Mouse (Mus musculus) gastrocnemius, postnatal 14 days (tissue): ENCODE data around the gene Bphl. TPM values are rescaled to one million over a fixed set of nuclear protein-coding genes. Genes with fewer than 3 reads are reported as not detected.
"Not testable (repeated sequence)": the region's sequence is repeated elsewhere in the genome, so short reads cannot be mapped to it uniquely, and the experiment has no call there.

ENCODE experiments used
- DNase-seq: peaks from one replicate; pipeline ENCODE4 v3.0.0; 2021; ENCODE audit warnings: mixed read lengths
- intact Hi-C: fragments of 180-260 bp; cut with DNase I; formaldehyde crosslinking; loops from one replicate; pipeline ENCODE4 v1.15.1; 2025; ENCODE audit warnings: low total_unique reads
- total RNA-seq, 2 experiments: library from RNA; stranded (reverse); gene quantifications; 2 replicates each; pipeline ENCODE4 v1.2.3; 2021

The Bphl gene
- total RNA-seq, 2 experiments from 2014 or later: 22.7 to 26.7 TPM

GRCm38 (mm10) chr13:34046421-34047012, 9.1 kb downstream of the Bphl start:
- intact Hi-C loops: loop anchor here (10.0 kb wide), 1 partner anchor 588 kb away; no protein-coding TSS in a partner anchor

GRCm38 (mm10) chr13:34047526-34047925, 10.1 kb downstream of the Bphl start:
- no peak for DNase-seq
- intact Hi-C loops: loop anchor here (10.0 kb wide), 1 partner anchor 587 kb away; no protein-coding TSS in a partner anchor

More at GRCm38 (mm10) chr13:34046421-34047012, 9.1 kb downstream of the Bphl start:
- peak; percentile 87 for DNase-seq

- no peak for DNase-seq
- intact Hi-C loops: no loop called here
These were observed 13.1 kb downstream of the Bphl start for GRCm38 (mm10) chr13:34050479-34050878.

- intact Hi-C loops: no loop called here
These were observed 14.3 kb downstream of the Bphl start for GRCm38 (mm10) chr13:34051692-34052091.

GRCm38 (mm10) chr13:34053673-34054282, 16.4 kb downstream of the Bphl start:
- intact Hi-C loops: no loop called here
- no peak for DNase-seq

More at GRCm38 (mm10) chr13:34051692-34052091, 14.3 kb downstream of the Bphl start:
- no peak for DNase-seq

- DNase-seq: no peak
- intact Hi-C loops: no loop called here
These were observed 17.0 kb downstream of the Bphl start for GRCm38 (mm10) chr13:34054391-34054790.

- intact Hi-C loops: no loop called here
- DNase-seq: no peak
These were observed 17.6 kb downstream of the Bphl start for GRCm38 (mm10) chr13:34054983-34055382.

GRCm38 (mm10) chr13:34057252-34057651, 19.9 kb downstream of the Bphl start:
- intact Hi-C loops: no loop called here
- no peak for DNase-seq

GRCm38 (mm10) chr13:34060061-34060460, 22.7 kb downstream of the Bphl start:
- intact Hi-C loops: no loop called here
- no peak for DNase-seq

GRCm38 (mm10) chr13:34062466-34062865, 25.1 kb downstream of the Bphl start:
- intact Hi-C loops: no loop called here

GRCm38 (mm10) chr13:34066351-34066750, 29.0 kb downstream of the Bphl start:
- DNase-seq: peak; percentile 54
- intact Hi-C loops: no loop called here

More at GRCm38 (mm10) chr13:34062466-34062865, 25.1 kb downstream of the Bphl start:
- DNase-seq: no peak

GRCm38 (mm10) chr13:34070296-34070695, 32.9 kb downstream of the Bphl start:
- intact Hi-C loops: no loop called here
- no peak for DNase-seq

- intact Hi-C loops: no loop called here
- no peak for DNase-seq
These were observed 34.4 kb downstream of the Bphl start for GRCm38 (mm10) chr13:34071836-34072235.

GRCm38 (mm10) chr13:34072847-34073246, 35.5 kb downstream of the Bphl start:
- no peak for DNase-seq
- intact Hi-C loops: no loop called here

- intact Hi-C loops, DNase-seq: not testable (repeated sequence)
These were observed 37.0 kb downstream of the Bphl start for GRCm38 (mm10) chr13:34074441-34074840.

- DNase-seq, intact Hi-C loops: not testable (repeated sequence)
These were observed 38.5 kb downstream of the Bphl start for GRCm38 (mm10) chr13:34075893-34076292.

- peak; percentile 23 for DNase-seq
- intact Hi-C loops: no loop called here
These were observed 39.4 kb downstream of the Bphl start for GRCm38 (mm10) chr13:34076561-34077491.

- DNase-seq: peak; percentile 95
- intact Hi-C loops: no loop called here
These were observed 40.3 kb downstream of the Bphl start, which contains the start of gene Tubb2a for GRCm38 (mm10) chr13:34077492-34078271. TSS of gene Tubb2a (minus strand) at chr13:34078007.
